Mouse (Mus musculus) stomach, postnatal 0 days (tissue): ENCODE measurements around the gene Brf1. TPM values are rescaled to one million over a fixed set of nuclear protein-coding genes. Genes with fewer than 3 reads are reported as not detected.

Source experiments
- ATAC-seq: fragments of 200-750 bp; cut with Nextera tagmentation; 2 replicates; pipeline ENCODE4 v1.8.0; 2017; ENCODE audit not compliant: low FRiP score, low TSS enrichment
- DNase-seq: peaks from one replicate; pipeline ENCODE4 v3.0.0-alpha.2; 2016; ENCODE audit warnings: low spot score
- H3K27ac ChIP-seq: fragments of 300-500 bp; sonication (generic); replicated peaks from 2 replicates; pipeline ENCODE4 v1.5.1; 2014; ENCODE audit warnings: mild to moderate bottlenecking, control low read depth
- H3K27me3 ChIP-seq: fragments of 300-500 bp; sonication (generic); 2 replicates; pipeline ENCODE4 v1.6.1; 2014; ENCODE audit warnings: low read length; ENCODE audit not compliant: control insufficient read depth, insufficient read depth
- H3K36me3 ChIP-seq: fragments of 300-500 bp; sonication (generic); 2 replicates; pipeline ENCODE4 v1.6.1; 2014; ENCODE audit warnings: low read length, mixed read lengths; ENCODE audit not compliant: control insufficient read depth, insufficient read depth
- H3K4me1 ChIP-seq: fragments of 300-500 bp; sonication (generic); replicated peaks from 2 replicates; pipeline ENCODE4 v1.6.1; 2014; ENCODE audit warnings: antibody characterized with exemption; ENCODE audit not compliant: control insufficient read depth, insufficient read depth
- H3K4me2 ChIP-seq: fragments of 300-500 bp; sonication (generic); replicated peaks from 2 replicates; pipeline ENCODE4 v1.6.1; 2014; ENCODE audit warnings: low read depth, mild to moderate bottlenecking, control low read depth, moderate library complexity
- H3K4me3 ChIP-seq: fragments of 300-500 bp; sonication (generic); 2 replicates; pipeline ENCODE4 v1.5.1; 2014; ENCODE audit warnings: low read depth, low read length, control low read depth
- H3K9ac ChIP-seq: fragments of 300-500 bp; sonication (generic); 2 replicates; pipeline ENCODE4 v1.6.1; 2014; ENCODE audit warnings: mild to moderate bottlenecking, low read length, control low read depth, mixed read lengths
- H3K9me3 ChIP-seq: fragments of 300-500 bp; sonication (generic); 2 replicates; pipeline ENCODE4 v1.6.1; 2016; ENCODE audit warnings: low read length; ENCODE audit not compliant: control insufficient read depth
- CTCF ChIP-seq: IDR thresholded peaks from 2 replicates; pipeline ENCODE4 v1.5.1; 2016; ENCODE audit warnings: antibody characterized with exemption, low read depth, mild to moderate bottlenecking, moderate library complexity
- EP300 ChIP-seq: optimal IDR thresholded peaks from 2 replicates; pipeline ENCODE3; 2016; ENCODE audit warnings: antibody characterized with exemption
- WGBS: fragments of 180-500 bp; shearing (Covaris S2); extraction: QIAGEN DNeasy Blood & Tissue Kit; methylation state at CpG from one replicate; pipeline ENCODE4 v1.1.7; 2014; 5-methylcytosine and 5-hydroxymethylcytosine counted together
- polyA plus RNA-seq: library from polyadenylated mRNA; unstranded; fragments of >200 nt; fragmentation: Nextera tagmentation; extraction: Ambion mirVana; gene quantifications from 2 replicates; pipeline ENCODE4 v1.2.1, GENCODE M21; 2015

Brf1 gene
- polyA plus RNA-seq, 1 experiment from 2014 or later = 22.3 TPM

GRCm38 (mm10) chr12:112982031-112982430, 18.5 kb downstream of the Brf1 start:
- TF ChIP-seq EP300 (no peak), CTCF (no peak)
- H3K9me3 ChIP-seq = no peaks in the 10 kb centered on the region
- H3K4me2 ChIP-seq = no peak overlapping the region
- no peaks in the 10 kb centered on the region for H3K27me3 ChIP-seq
- no peak overlapping the region for H3K27ac ChIP-seq
- H3K4me1 ChIP-seq = peaks cover 5% of the 10 kb centered on the region
- WGBS = 72% methylated on average over 2 of the region's 2 CpGs
- ATAC-seq (no peak), DNase-seq (no peak)
- peaks cover 34% of the 10 kb centered on the region for H3K36me3 ChIP-seq
- no peak overlapping the region for H3K9ac ChIP-seq
- H3K4me3 ChIP-seq = no peak overlapping the region

- Histone ChIP-seq H3K9ac (peak overlapping the region; percentile 87), H3K4me1 (peaks cover 5% of the 10 kb centered on the region), H3K4me2 (peak overlapping the region; percentile 85), H3K9me3 (no peaks in the 10 kb centered on the region), H3K36me3 (peaks cover 46% of the 10 kb centered on the region), H3K27me3 (no peaks in the 10 kb centered on the region), H3K27ac (peak overlapping the region; percentile 95), H3K4me3 (peak overlapping the region; percentile 77)
- TF ChIP-seq CTCF (no peak), EP300 (no peak)
- DNase-seq (no peak), ATAC-seq (no peak)
- 43% methylated on average over 12 of the region's 12 CpGs for WGBS
These were observed 23.3 kb downstream of the Brf1 start for GRCm38 (mm10) chr12:112977156-112977555.

GRCm38 (mm10) chr12:112976371-112977073, 24.0 kb downstream of the Brf1 start, which contains the start of gene Btbd6:
TSS of gene Btbd6 (plus strand) at chr12:112976482.
- no peaks in the 10 kb centered on the region for H3K27me3 ChIP-seq
- H3K9me3 ChIP-seq = no peaks in the 10 kb centered on the region
- peaks cover 43% of the 10 kb centered on the region for H3K36me3 ChIP-seq
- WGBS = under 1% methylated on average over 69 of the region's 80 CpGs
- peak within 1 kb of the TSS; percentile 87 for H3K9ac ChIP-seq
- DNase-seq (peak; percentile 95), ATAC-seq (peak; percentile 96)
- TF ChIP-seq EP300 = no peak
- TF ChIP-seq CTCF = peak; percentile 75
- peak within 1 kb of the TSS; percentile 85 for H3K4me2 ChIP-seq
- peaks cover 5% of the 10 kb centered on the region for H3K4me1 ChIP-seq
- H3K4me3 ChIP-seq = peak within 1 kb of the TSS; percentile 77
- peak within 1 kb of the TSS; percentile 95 for H3K27ac ChIP-seq

- DNase-seq = no peak
- H3K9me3 ChIP-seq = no peaks in the 10 kb centered on the region
- peaks cover 43% of the 10 kb centered on the region for H3K36me3 ChIP-seq
- H3K9ac ChIP-seq = no peak overlapping the region
- no peak for ATAC-seq
- H3K27ac ChIP-seq = no peak overlapping the region
- peaks cover 5% of the 10 kb centered on the region for H3K4me1 ChIP-seq
- TF ChIP-seq CTCF (no peak), EP300 (no peak)
- H3K27me3 ChIP-seq = no peaks in the 10 kb centered on the region
- H3K4me2 ChIP-seq = no peak overlapping the region
- 75% methylated on average over 9 of the region's 9 CpGs for WGBS
- no peak overlapping the region for H3K4me3 ChIP-seq
These were observed 25.8 kb downstream of the Brf1 start for GRCm38 (mm10) chr12:112974736-112975135.

GRCm38 (mm10) chr12:112969616-112970015, 30.9 kb downstream of the Brf1 start:
- no peak overlapping the region for H3K27ac ChIP-seq
- no peaks in the 10 kb centered on the region for H3K9me3 ChIP-seq
- TF ChIP-seq CTCF (no peak), EP300 (no peak)
- no peak overlapping the region for H3K4me2 ChIP-seq
- no peak overlapping the region for H3K9ac ChIP-seq
- H3K4me1 ChIP-seq = no peaks in the 10 kb centered on the region
- DNase-seq (no peak), ATAC-seq (no peak)
- 88% methylated on average over 6 of the region's 6 CpGs for WGBS
- no peaks in the 10 kb centered on the region for H3K27me3 ChIP-seq
- H3K4me3 ChIP-seq = no peak overlapping the region
- H3K36me3 ChIP-seq = peaks cover 64% of the 10 kb centered on the region

GRCm38 (mm10) chr12:112968943-112969342, 31.6 kb downstream of the Brf1 start:
- no peaks in the 10 kb centered on the region for H3K9me3 ChIP-seq
- H3K27ac ChIP-seq = no peak overlapping the region
- no peak overlapping the region for H3K4me2 ChIP-seq
- DNase-seq = no peak
- H3K4me1 ChIP-seq = no peaks in the 10 kb centered on the region
- TF ChIP-seq CTCF (no peak), EP300 (no peak)
- WGBS = 75% methylated on average over 8 of the region's 8 CpGs
- ATAC-seq = no peak
- H3K36me3 ChIP-seq = peaks cover 69% of the 10 kb centered on the region
- H3K27me3 ChIP-seq = no peaks in the 10 kb centered on the region
- no peak overlapping the region for H3K4me3 ChIP-seq
- no peak overlapping the region for H3K9ac ChIP-seq
